Mouse (Mus musculus): ENCODE measurements around the gene Cntnap5c. TPM values are rescaled to one million over a fixed set of nuclear protein-coding genes. Genes with fewer than 3 reads are reported as not detected.

Gene Cntnap5c
- total RNA-seq, 2 experiments from 2014 or later = 17.8 to 23.5 TPM

Other genes with a start within 250 kb of the Cntnap5c start
- under 1 TPM in 1 of 2 experiments, not detected in 1; 0.08 TPM for gene Vmn2r120, start 224.1 kb upstream of the Cntnap5c start, total RNA-seq (2021)
- not detected for gene Gm21834, start 27.4 kb upstream of the Cntnap5c start, total RNA-seq (2021)